In the genomic region with DNA sequence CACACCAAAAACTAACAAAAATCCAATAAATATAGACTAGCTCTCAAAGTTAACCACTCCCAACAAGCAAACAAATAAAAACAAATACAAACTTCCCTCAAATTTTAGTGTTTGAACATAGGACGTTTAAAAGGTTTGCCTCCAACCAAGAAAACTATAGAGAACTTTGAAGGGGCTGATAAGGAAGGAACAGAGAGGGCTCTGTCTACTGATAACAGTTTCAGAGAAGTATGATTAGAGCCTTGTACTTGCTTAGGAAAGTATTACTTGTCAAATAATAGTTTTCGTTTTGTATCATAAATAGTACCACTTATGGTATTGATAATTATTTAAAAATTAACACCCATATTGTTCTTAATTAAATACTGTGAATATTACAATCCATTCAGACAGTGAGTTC, we compare ENCODE assay signal across 18 mouse cellular contexts. TPM values are rescaled to one million over a fixed set of nuclear protein-coding genes. Genes with fewer than 3 reads are reported as not detected.
"Had no signal": no experiment of that assay in that cellular context is flagged by ENCODE, and none has a peak within 500 bp of the region (broad histone marks: within the 10 kb centered on the region; RNA-seq: fewer than 3 reads in every experiment).

No protein-coding gene starts in this region.

- H3K27ac ChIP-seq: limb, embryonic 13.5 days; midbrain, embryonic 12.5 days; neural tube, embryonic 13.5 days; stomach, embryonic 15.5 days had no signal

- H3K4me1 ChIP-seq: stomach, embryonic 15.5 days had no signal

- DNase-seq: kidney, adult 8-10 months; kidney, postnatal 25 days; layer of hippocampus, adult 9-11 months; left cerebral cortex, postnatal 4 days; lung, adult 18-20 months; retina, postnatal 1 day; right cerebral cortex, postnatal 14 days; thymus, adult 2 months; thymus, postnatal 25 days had no signal

- H3K9me3 ChIP-seq: limb, embryonic 13.5 days; midbrain, embryonic 12.5 days; neural tube, embryonic 13.5 days; stomach, embryonic 15.5 days had no signal

- H3K4me2 ChIP-seq: limb, embryonic 13.5 days; midbrain, embryonic 12.5 days; neural tube, embryonic 13.5 days; stomach, embryonic 15.5 days had no signal

- ATAC-seq: intestine, postnatal 0 days; midbrain, embryonic 16.5 days had no signal

- H3K36me3 ChIP-seq: limb, embryonic 13.5 days; midbrain, embryonic 12.5 days; neural tube, embryonic 13.5 days; stomach, embryonic 15.5 days had no signal

- H3K9ac ChIP-seq: limb, embryonic 13.5 days; midbrain, embryonic 12.5 days; neural tube, embryonic 13.5 days; stomach, embryonic 15.5 days had no signal

- H3K27me3 ChIP-seq: limb, embryonic 13.5 days; midbrain, embryonic 12.5 days; neural tube, embryonic 13.5 days; stomach, embryonic 15.5 days had no signal

- H3K4me3 ChIP-seq: limb, embryonic 13.5 days; midbrain, embryonic 12.5 days; neural tube, embryonic 13.5 days; stomach, embryonic 15.5 days had no signal

RNA-seq across cellular contexts. Expression of gene Gpr150, which starts 42.3 kb away (rescaled TPM):
- polyA plus RNA-seq: limb, embryonic 13.5 days; testis, adult 2 months; urinary bladder, adult 2 months had no signal

RNA-seq across cellular contexts. Expression of gene Spata9, which starts 47.6 kb away (rescaled TPM):
- polyA plus RNA-seq: spleen, adult 2 months; thymus, adult 2 months; urinary bladder, adult 2 months had no signal
